Mouse (Mus musculus) limb, embryonic 11.5 days (tissue): Measurements from ENCODE around the gene Ercc1. TPM values are rescaled to one million over a fixed set of nuclear protein-coding genes. Genes with fewer than 3 reads are reported as not detected.

Experiments used
- ATAC-seq: fragments of 200-750 bp; cut with Nextera tagmentation; 2 replicates; pipeline ENCODE4 v1.8.0; 2017; ENCODE audit warnings: low read depth; ENCODE audit not compliant: insufficient number of reproducible peaks, low FRiP score, low TSS enrichment
- DNase-seq: peaks from one replicate; pipeline ENCODE4 v3.0.0-alpha.2; 2015; ENCODE audit warnings: low spot score
- H3K27ac ChIP-seq: fragments of 300-500 bp; sonication (generic); replicated peaks from 2 replicates; pipeline ENCODE4 v1.5.1; 2014; ENCODE audit warnings: low read depth, mild to moderate bottlenecking, low read length
- H3K27me3 ChIP-seq: fragments of 300-500 bp; sonication (generic); 2 replicates; pipeline ENCODE4 v1.6.1; 2014; ENCODE audit warnings: mild to moderate bottlenecking, low read length, mixed read lengths; ENCODE audit not compliant: control insufficient read depth, insufficient read depth
- H3K36me3 ChIP-seq: fragments of 300-500 bp; sonication (generic); 2 replicates; pipeline ENCODE4 v1.6.1; 2014; ENCODE audit warnings: mild to moderate bottlenecking, low read length, moderate library complexity, mixed read lengths; ENCODE audit not compliant: control insufficient read depth, insufficient read depth
- H3K4me1 ChIP-seq: fragments of 300-500 bp; sonication (generic); 2 replicates; pipeline ENCODE4 v1.6.1; 2014; ENCODE audit warnings: low read length, mixed read lengths; ENCODE audit not compliant: control insufficient read depth, insufficient read depth
- H3K4me2 ChIP-seq: fragments of 300-500 bp; sonication (generic); 2 replicates; pipeline ENCODE4 v1.6.1; 2014; ENCODE audit warnings: low read depth, mild to moderate bottlenecking, moderate library complexity; ENCODE audit not compliant: severe bottlenecking
- H3K4me3 ChIP-seq: fragments of 300-500 bp; sonication (generic); 2 replicates; pipeline ENCODE4 v1.5.1; 2014; ENCODE audit warnings: low read depth, low read length
- H3K9ac ChIP-seq: fragments of 300-500 bp; sonication (generic); 2 replicates; pipeline ENCODE4 v1.6.1; 2014; ENCODE audit warnings: mild to moderate bottlenecking, low read length
- H3K9me3 ChIP-seq: fragments of 300-500 bp; sonication (generic); 2 replicates; pipeline ENCODE4 v1.6.1; 2016; ENCODE audit warnings: low read length; ENCODE audit not compliant: control insufficient read depth
- WGBS: fragments of 180-500 bp; shearing (Covaris S2); extraction: QIAGEN DNeasy Blood & Tissue Kit; methylation state at CpG from one replicate; pipeline ENCODE4 v1.1.7; 2014; 5-methylcytosine and 5-hydroxymethylcytosine counted together
- polyA plus RNA-seq: library from polyadenylated mRNA; unstranded; fragments of >200 nt; fragmentation: Nextera tagmentation; extraction: Ambion mirVana; gene quantifications from 2 replicates; pipeline ENCODE4 v1.2.1, GENCODE M21; 2014

Gene Ercc1
- polyA plus RNA-seq, 1 experiment from 2014 or later, result 114 TPM

DNA sequence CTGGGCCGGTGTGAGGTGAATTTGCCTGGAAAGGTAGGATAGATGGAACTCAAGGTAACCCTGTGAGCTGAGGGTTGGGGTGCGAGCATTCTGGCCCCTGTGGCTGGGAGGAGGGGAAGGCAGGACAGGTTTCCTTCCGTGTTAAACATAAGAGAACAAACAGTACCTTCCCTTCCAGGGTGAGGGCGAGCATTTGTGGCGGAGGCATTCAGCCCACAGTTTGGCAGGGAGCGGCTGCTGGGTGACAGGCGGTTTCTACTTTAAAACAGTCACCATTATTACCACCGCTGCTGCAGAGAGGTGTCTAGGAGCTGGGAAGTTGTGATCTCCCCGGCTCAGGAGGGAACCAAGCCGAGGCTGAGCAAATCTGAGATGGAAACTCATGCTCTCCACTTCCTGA is 7.5 kb upstream of the Ercc1 start:
- Histone ChIP-seq H3K36me3 (no peaks in the 10 kb centered on the region), H3K9ac (no peak overlapping the region), H3K4me1 (peaks cover 4% of the 10 kb centered on the region; the same call in 1 of the 2 replicates), H3K4me3 (no peak overlapping the region), H3K27me3 (peaks cover 11% of the 10 kb centered on the region), H3K4me2 (no peak overlapping the region), H3K27ac (no peak overlapping the region), H3K9me3 (no peaks in the 10 kb centered on the region)
- DNase-seq (no peak), ATAC-seq (no peak)
- 62% methylated on average over 10 of the region's 10 CpGs for WGBS

GRCm38 (mm10) chr7:19338060-19338459 is 6.5 kb upstream of the Ercc1 start:
- no peak for ATAC-seq
- peaks cover 13% of the 10 kb centered on the region for H3K27me3 ChIP-seq
- H3K4me2 ChIP-seq, result no peak overlapping the region
- no peak for DNase-seq
- 63% methylated on average over 2 of the region's 2 CpGs for WGBS
- H3K4me3 ChIP-seq, result no peak overlapping the region
- H3K9ac ChIP-seq, result no peak overlapping the region
- H3K4me1 ChIP-seq, result peaks cover 8% of the 10 kb centered on the region; the same call in 1 of the 2 replicates
- H3K9me3 ChIP-seq, result no peaks in the 10 kb centered on the region
- H3K27ac ChIP-seq, result no peak overlapping the region
- H3K36me3 ChIP-seq, result no peaks in the 10 kb centered on the region

GRCm38 (mm10) chr7:19338596-19338995 is 6.0 kb upstream of the Ercc1 start:
- Histone ChIP-seq H3K36me3 (no peaks in the 10 kb centered on the region), H3K4me3 (no peak overlapping the region), H3K27me3 (peaks cover 13% of the 10 kb centered on the region), H3K9ac (no peak overlapping the region), H3K4me2 (no peak overlapping the region), H3K9me3 (no peaks in the 10 kb centered on the region), H3K27ac (no peak overlapping the region), H3K4me1 (peaks cover 8% of the 10 kb centered on the region; the same call in 1 of the 2 replicates)
- DNase-seq, result no peak
- ATAC-seq, result no peak
- 71% methylated on average over 7 of the region's 7 CpGs for WGBS

GRCm38 (mm10) chr7:19341250-19341649 is 3.3 kb upstream of the Ercc1 start:
- Histone ChIP-seq H3K4me3 (no peak overlapping the region; the same call in 1 of the 2 replicates), H3K27me3 (peaks cover 13% of the 10 kb centered on the region), H3K9me3 (no peaks in the 10 kb centered on the region), H3K4me2 (no peak overlapping the region), H3K27ac (no peak overlapping the region), H3K9ac (no peak overlapping the region), H3K36me3 (no peaks in the 10 kb centered on the region), H3K4me1 (peaks cover 15% of the 10 kb centered on the region)
- 19% methylated on average over 10 of the region's 10 CpGs for WGBS
- DNase-seq, result no peak
- ATAC-seq, result no peak

DNA sequence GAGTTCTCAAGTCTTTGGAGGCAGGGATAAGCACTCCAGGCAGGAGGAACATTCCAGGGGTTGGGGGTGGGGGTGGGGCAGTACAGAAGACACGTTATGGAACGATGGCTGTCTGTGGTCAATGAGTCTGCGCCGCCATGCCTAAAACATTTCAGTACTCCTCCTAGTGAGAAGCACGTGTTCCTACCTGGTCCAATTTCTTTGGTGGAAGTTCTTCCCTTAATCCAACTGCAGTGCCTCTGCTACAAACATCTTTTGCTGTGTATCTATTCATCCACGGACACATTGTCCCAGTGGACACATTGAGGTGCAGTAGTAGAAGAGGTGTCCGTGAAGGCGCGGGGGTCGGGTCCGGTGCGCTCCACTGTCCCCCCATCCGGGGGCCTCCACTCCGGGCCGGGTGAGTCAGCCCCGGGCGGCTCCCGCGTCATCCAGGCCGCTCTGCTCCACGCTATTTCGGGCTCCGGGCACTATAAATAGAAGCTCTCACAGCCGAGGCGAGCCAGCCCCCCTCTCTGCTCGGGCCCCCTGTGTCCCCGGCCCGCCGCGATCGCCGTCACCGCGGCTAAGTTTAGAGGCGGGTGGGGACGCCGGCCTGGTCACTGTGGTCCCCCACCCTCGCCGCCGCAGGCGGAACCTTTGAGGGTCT is 2.7 kb upstream of the Ercc1 start:
- Histone ChIP-seq H3K9ac (peak overlapping the region; percentile 17), H3K27ac (no peak overlapping the region), H3K27me3 (peaks cover 13% of the 10 kb centered on the region), H3K4me3 (peak overlapping the region; percentile 45), H3K36me3 (no peaks in the 10 kb centered on the region), H3K9me3 (no peaks in the 10 kb centered on the region), H3K4me1 (peaks cover 15% of the 10 kb centered on the region), H3K4me2 (peak overlapping the region; percentile 90)
- WGBS, result 1% methylated on average over 40 of the region's 41 CpGs
- DNase-seq, result peak; percentile 38
- no peak for ATAC-seq

DNA sequence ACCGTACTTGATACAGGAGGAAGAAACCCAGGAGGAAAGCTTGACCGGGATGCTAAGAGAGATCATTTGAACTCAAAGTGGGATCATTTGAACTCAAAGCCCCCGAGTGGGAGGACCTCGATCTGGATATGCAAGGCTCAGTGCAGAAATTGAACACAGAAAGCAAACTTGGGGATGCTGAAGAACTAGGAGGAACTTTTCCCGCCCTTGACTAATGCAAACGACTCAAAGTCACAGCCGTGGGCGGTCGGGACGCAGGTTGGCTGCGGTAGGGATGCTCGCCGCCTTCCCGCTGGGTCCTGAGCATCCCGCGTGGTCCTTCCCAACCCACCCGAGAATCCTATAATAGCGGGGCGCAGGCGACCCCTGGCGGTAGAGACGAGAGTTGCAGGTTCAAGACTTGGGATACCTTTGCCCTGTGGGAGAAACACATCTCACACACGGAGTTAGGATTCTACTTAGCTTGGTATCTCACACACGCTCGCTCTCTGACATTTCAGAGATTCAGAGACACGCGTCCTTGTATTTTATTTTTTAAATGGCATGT is 2.0 kb upstream of the Ercc1 start:
- Histone ChIP-seq H3K9ac (peak overlapping the region; percentile 17; the same call in 1 of the 2 replicates), H3K36me3 (no peaks in the 10 kb centered on the region)
- WGBS, result under 1% methylated on average over 27 of the region's 27 CpGs

DNA sequence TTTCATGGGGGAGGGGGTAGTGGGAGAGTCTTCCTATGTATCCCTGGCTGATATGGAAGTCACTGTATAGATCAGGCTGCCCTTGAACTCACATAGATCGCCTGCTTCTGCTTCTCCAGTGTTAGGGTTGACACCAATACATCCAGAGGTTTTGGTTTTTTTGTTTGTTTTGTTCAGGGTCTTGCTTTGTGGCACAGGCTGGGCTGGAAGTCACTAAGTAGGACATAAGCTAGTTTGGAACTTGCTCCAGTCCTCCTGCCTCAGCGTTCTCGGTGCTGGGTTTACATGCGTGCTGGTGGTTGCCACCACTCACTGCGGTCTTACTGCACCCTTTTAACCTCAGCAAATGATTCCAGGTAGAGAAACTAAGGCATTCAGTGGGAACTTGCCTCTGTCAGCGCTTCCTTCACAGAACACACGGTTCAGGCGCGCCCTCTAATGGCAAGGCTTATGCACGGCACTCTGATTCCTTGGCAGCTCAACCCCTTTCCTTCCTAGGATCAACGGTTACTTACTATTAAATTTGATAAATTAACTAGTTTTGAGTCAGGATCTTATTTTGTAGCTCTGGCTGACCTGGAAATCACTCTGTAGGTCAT is 1.3 kb upstream of the Ercc1 start:
- H3K4me1 ChIP-seq, result peaks cover 15% of the 10 kb centered on the region
- 2% methylated on average over 11 of the region's 11 CpGs for WGBS
- no peak overlapping the region for H3K9ac ChIP-seq
- peaks cover 13% of the 10 kb centered on the region for H3K27me3 ChIP-seq
- peak; percentile 87 for DNase-seq
- H3K27ac ChIP-seq, result no peak overlapping the region
- H3K9me3 ChIP-seq, result no peaks in the 10 kb centered on the region
- no peak for ATAC-seq
- H3K4me3 ChIP-seq, result no peak overlapping the region
- H3K4me2 ChIP-seq, result no peak overlapping the region
- H3K36me3 ChIP-seq, result no peaks in the 10 kb centered on the region

More for the DNA sequence above, 2.0 kb upstream of the Ercc1 start:
- H3K9me3 ChIP-seq, result no peaks in the 10 kb centered on the region
- no peak for ATAC-seq
- H3K27ac ChIP-seq, result no peak overlapping the region
- H3K4me2 ChIP-seq, result peak overlapping the region; percentile 90
- peak; percentile 93 for DNase-seq
- peak overlapping the region; percentile 45 for H3K4me3 ChIP-seq
- H3K4me1 ChIP-seq, result peaks cover 15% of the 10 kb centered on the region
- H3K27me3 ChIP-seq, result peaks cover 13% of the 10 kb centered on the region

DNA sequence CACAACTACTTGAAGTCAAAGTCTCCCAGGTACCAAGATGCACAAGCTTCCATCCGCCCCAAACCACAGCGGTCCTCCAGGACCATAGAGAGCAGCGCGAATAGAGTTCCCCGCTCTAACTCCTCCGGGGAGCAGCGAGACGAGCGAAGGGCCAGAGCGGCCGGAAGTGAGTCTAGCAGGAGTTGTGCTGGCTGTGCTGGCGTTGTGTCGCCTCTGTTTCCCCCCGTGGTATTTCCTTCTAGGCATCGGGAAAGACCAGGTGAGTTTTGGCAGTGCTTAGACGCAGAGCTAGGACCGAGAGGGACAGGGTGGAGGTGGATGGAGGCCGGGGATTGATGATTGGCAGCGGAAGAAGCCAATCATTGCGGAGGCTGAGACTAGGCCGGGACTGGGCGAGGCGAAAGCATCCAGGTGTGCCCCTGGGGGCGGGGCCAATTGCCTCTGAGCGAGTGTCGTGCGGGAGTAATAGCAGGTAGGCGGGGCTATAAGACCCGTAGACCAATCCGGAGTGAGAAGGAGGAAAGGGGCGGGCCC is 427 bp downstream of the Ercc1 start:
- Histone ChIP-seq H3K4me1 (peaks cover 15% of the 10 kb centered on the region), H3K36me3 (no peaks in the 10 kb centered on the region), H3K27ac (peak overlapping the region; percentile 83), H3K9me3 (no peaks in the 10 kb centered on the region), H3K4me3 (peak overlapping the region; percentile 59), H3K4me2 (peak overlapping the region; percentile 77), H3K27me3 (peaks cover 13% of the 10 kb centered on the region), H3K9ac (peak overlapping the region; percentile 77)
- peak; percentile 99 for DNase-seq
- WGBS, result 0% methylated on average over 31 of the region's 31 CpGs
- ATAC-seq, result peak; percentile 97
